Mouse (Mus musculus) forebrain, embryonic 11.5 days (tissue): ENCODE measurements at regions not wholly inside any gene's neighbourhood (a gene's known extent, or its start where the extent isn't known, plus 50 kb on each side); places are given as distances from the start of the nearest gene placed in this dataset.
A peak's percentile ranks its signal among the peaks of the same experiment; 100 is the strongest.

Source experiments
- ATAC-seq: fragments of 200-750 bp; cut with Nextera tagmentation; replicated peaks from 2 replicates; pipeline ENCODE4 v1.8.0; 2017; ENCODE audit warnings: moderate TSS enrichment; ENCODE audit not compliant: low FRiP score
- DNase-seq: peaks from one replicate; pipeline ENCODE4 v3.0.0-alpha.2; 2017; ENCODE audit warnings: low spot score
- H3K27ac ChIP-seq: fragments of 300-500 bp; sonication (generic); 2 replicates; pipeline ENCODE4 v1.5.1; 2014; ENCODE audit warnings: low read depth, low read length
- H3K27me3 ChIP-seq: fragments of 300-500 bp; sonication (generic); 2 replicates; pipeline ENCODE4 v1.6.1; 2014; ENCODE audit warnings: mild to moderate bottlenecking, low read length, mixed read lengths; ENCODE audit not compliant: control insufficient read depth, insufficient read depth
- H3K36me3 ChIP-seq: fragments of 300-500 bp; sonication (generic); 2 replicates; pipeline ENCODE4 v1.6.1; 2014; ENCODE audit warnings: mild to moderate bottlenecking, low read length, moderate library complexity, mixed read lengths; ENCODE audit not compliant: control insufficient read depth, insufficient read depth
- H3K4me1 ChIP-seq: fragments of 300-500 bp; sonication (generic); replicated peaks from 2 replicates; pipeline ENCODE4 v1.6.1; 2014; ENCODE audit warnings: low read length, mixed read lengths; ENCODE audit not compliant: control insufficient read depth, insufficient read depth
- H3K4me2 ChIP-seq: fragments of 300-500 bp; sonication (generic); 2 replicates; pipeline ENCODE4 v1.6.1; 2014; ENCODE audit warnings: low read depth, mild to moderate bottlenecking, low read length, moderate library complexity, mixed read lengths; ENCODE audit not compliant: severe bottlenecking
- H3K4me3 ChIP-seq: fragments of 300-500 bp; sonication (generic); 2 replicates; pipeline ENCODE4 v1.5.1; 2014; ENCODE audit warnings: low read depth, low read length
- H3K9ac ChIP-seq: fragments of 300-500 bp; sonication (generic); 2 replicates; pipeline ENCODE4 v1.6.1; 2014; ENCODE audit warnings: low read length
- H3K9me3 ChIP-seq: fragments of 300-500 bp; sonication (generic); 2 replicates; pipeline ENCODE4 v1.6.1; 2016; ENCODE audit warnings: low read length, mixed read lengths; ENCODE audit not compliant: control insufficient read depth
- WGBS: fragments of 180-500 bp; shearing (Covaris S2); extraction: QIAGEN DNeasy Blood & Tissue Kit; methylation state at CpG from one replicate; pipeline ENCODE4 v1.1.7; 2014; 5-methylcytosine and 5-hydroxymethylcytosine counted together

- H3K27ac ChIP-seq: no peak overlapping the region
- no peaks in the 10 kb centered on the region for H3K27me3 ChIP-seq
- ATAC-seq (no peak), DNase-seq (no peak)
- no peak overlapping the region for H3K9ac ChIP-seq
- no peaks in the 10 kb centered on the region for H3K4me1 ChIP-seq
- no peak overlapping the region for H3K4me3 ChIP-seq
- 94% methylated on average over 9 of the region's 9 CpGs for WGBS
- H3K36me3 ChIP-seq: no peaks in the 10 kb centered on the region
- H3K9me3 ChIP-seq: no peaks in the 10 kb centered on the region
- no peak overlapping the region for H3K4me2 ChIP-seq
Observed at GRCm38 (mm10) chr6:135591085-135591484, 228.7 kb downstream of the Emp1 start.

GRCm38 (mm10) chr6:135596358-135596757, 234.0 kb downstream of the Emp1 start:
- no peaks in the 10 kb centered on the region for H3K4me1 ChIP-seq
- H3K4me3 ChIP-seq: no peak overlapping the region
- DNase-seq (no peak), ATAC-seq (no peak)
- H3K9ac ChIP-seq: no peak overlapping the region
- no peak overlapping the region for H3K27ac ChIP-seq
- H3K9me3 ChIP-seq: no peaks in the 10 kb centered on the region
- 91% methylated on average over 4 of the region's 4 CpGs for WGBS
- no peak overlapping the region for H3K4me2 ChIP-seq
- H3K36me3 ChIP-seq: no peaks in the 10 kb centered on the region
- no peaks in the 10 kb centered on the region for H3K27me3 ChIP-seq

GRCm38 (mm10) chr6:135610504-135611096, 248.3 kb downstream of the Emp1 start:
- H3K9me3 ChIP-seq: no peaks in the 10 kb centered on the region
- 54% methylated on average over 3 of the region's 3 CpGs for WGBS
- DNase-seq (no peak), ATAC-seq (no peak)
- H3K4me3 ChIP-seq: no peak overlapping the region
- no peaks in the 10 kb centered on the region for H3K27me3 ChIP-seq
- H3K36me3 ChIP-seq: no peaks in the 10 kb centered on the region
- no peak overlapping the region for H3K4me2 ChIP-seq
- H3K9ac ChIP-seq: no peak overlapping the region
- no peaks in the 10 kb centered on the region for H3K4me1 ChIP-seq
- H3K27ac ChIP-seq: no peak overlapping the region

- WGBS: 26% methylated on average over 4 of the region's 4 CpGs
Observed at GRCm38 (mm10) chr6:135627928-135628327, 265.6 kb downstream of the Emp1 start.

GRCm38 (mm10) chr6:135629236-135629635, 266.9 kb downstream of the Emp1 start:
- ATAC-seq (no peak), DNase-seq (no peak)
- Histone ChIP-seq H3K9ac (no peak overlapping the region), H3K27me3 (no peaks in the 10 kb centered on the region), H3K9me3 (no peaks in the 10 kb centered on the region), H3K4me3 (no peak overlapping the region), H3K4me2 (no peak overlapping the region), H3K36me3 (no peaks in the 10 kb centered on the region), H3K27ac (no peak overlapping the region), H3K4me1 (peaks cover 2% of the 10 kb centered on the region; the same call in 1 of the 2 replicates)
- WGBS: 47% methylated on average over 3 of the region's 3 CpGs

More at GRCm38 (mm10) chr6:135627928-135628327, 265.6 kb downstream of the Emp1 start:
- Histone ChIP-seq H3K4me1 (peaks cover 2% of the 10 kb centered on the region; the same call in 1 of the 2 replicates), H3K9ac (no peak overlapping the region), H3K36me3 (no peaks in the 10 kb centered on the region), H3K4me2 (no peak overlapping the region), H3K27ac (no peak overlapping the region), H3K4me3 (no peak overlapping the region), H3K9me3 (no peaks in the 10 kb centered on the region), H3K27me3 (no peaks in the 10 kb centered on the region)
- DNase-seq (no peak), ATAC-seq (0 out of 2 replicates have a peak, but pooled peaks have one; percentile 42)

GRCm38 (mm10) chr6:135632671-135633070, 270.3 kb downstream of the Emp1 start:
- 75% methylated on average over 5 of the region's 5 CpGs for WGBS
- ATAC-seq: no peak
- Histone ChIP-seq H3K4me3 (no peak overlapping the region), H3K4me1 (peaks cover 2% of the 10 kb centered on the region; the same call in 1 of the 2 replicates), H3K27ac (no peak overlapping the region), H3K36me3 (no peaks in the 10 kb centered on the region), H3K27me3 (no peaks in the 10 kb centered on the region), H3K9me3 (no peaks in the 10 kb centered on the region), H3K4me2 (no peak overlapping the region), H3K9ac (no peak overlapping the region)
- DNase-seq: no peak

GRCm38 (mm10) chr6:135636648-135637047, 274.3 kb downstream of the Emp1 start:
- 86% methylated on average over 8 of the region's 8 CpGs for WGBS

GRCm38 (mm10) chr6:135642711-135643110, 280.4 kb downstream of the Emp1 start:
- Histone ChIP-seq H3K9me3 (no peaks in the 10 kb centered on the region), H3K4me3 (no peak overlapping the region), H3K27ac (no peak overlapping the region), H3K4me1 (no peaks in the 10 kb centered on the region), H3K9ac (no peak overlapping the region), H3K27me3 (no peaks in the 10 kb centered on the region), H3K36me3 (no peaks in the 10 kb centered on the region), H3K4me2 (no peak overlapping the region)
- DNase-seq (no peak), ATAC-seq (no peak)
- WGBS: 89% methylated on average over 5 of the region's 5 CpGs

More at GRCm38 (mm10) chr6:135636648-135637047, 274.3 kb downstream of the Emp1 start:
- DNase-seq (no peak), ATAC-seq (no peak)
- H3K4me3 ChIP-seq: no peak overlapping the region
- H3K9me3 ChIP-seq: no peaks in the 10 kb centered on the region
- no peaks in the 10 kb centered on the region for H3K27me3 ChIP-seq
- H3K4me1 ChIP-seq: no peaks in the 10 kb centered on the region
- no peak overlapping the region for H3K4me2 ChIP-seq
- H3K9ac ChIP-seq: no peak overlapping the region
- no peaks in the 10 kb centered on the region for H3K36me3 ChIP-seq
- H3K27ac ChIP-seq: no peak overlapping the region

GRCm38 (mm10) chr6:135646177-135646576, 283.8 kb downstream of the Emp1 start:
- Histone ChIP-seq H3K4me2 (no peak overlapping the region), H3K9me3 (no peaks in the 10 kb centered on the region), H3K27me3 (no peaks in the 10 kb centered on the region), H3K36me3 (no peaks in the 10 kb centered on the region), H3K4me3 (no peak overlapping the region), H3K27ac (no peak overlapping the region), H3K9ac (no peak overlapping the region), H3K4me1 (no peaks in the 10 kb centered on the region)
- ATAC-seq: no peak
- WGBS: 78% methylated on average over 1 of the region's 1 CpGs
- no peak for DNase-seq
